Mouse (Mus musculus) G1E-ER4 (cell line): ENCODE measurements around the gene Scn3b. TPM values are rescaled to one million over a fixed set of nuclear protein-coding genes. Genes with fewer than 3 reads are reported as not detected.

Source experiments
- GATA1 ChIP-seq: IDR thresholded peaks from one replicate; pipeline ENCODE4 v1.8.0; 2012; ENCODE audit warnings: low read length, inconsistent platforms
- polyA plus RNA-seq: library from polyadenylated mRNA; stranded (reverse); fragments of >175 nt; gene quantifications from 2 replicates; pipeline ENCODE4 v1.2.3, GENCODE M21; 2012

Scn3b gene
- polyA plus RNA-seq, 1 experiment, result not detected

- TF ChIP-seq GATA1, result no peak
These were observed 27.2 kb downstream of the Scn3b start for GRCm38 (mm10) chr9:40296251-40296650.

GRCm38 (mm10) chr9:40297969-40298368, 29.0 kb downstream of the Scn3b start:
- TF ChIP-seq GATA1, result no peak

GRCm38 (mm10) chr9:40299323-40299722, 30.3 kb downstream of the Scn3b start:
- no peak for TF ChIP-seq GATA1

- no peak for TF ChIP-seq GATA1
These were observed 31.3 kb downstream of the Scn3b start for GRCm38 (mm10) chr9:40300018-40300989.

GRCm38 (mm10) chr9:40301475-40301874, 32.5 kb downstream of the Scn3b start:
- TF ChIP-seq GATA1, result no peak

- TF ChIP-seq GATA1, result no peak
These were observed 33.4 kb downstream of the Scn3b start for GRCm38 (mm10) chr9:40302375-40302774.

- no peak for TF ChIP-seq GATA1
These were observed 35.2 kb downstream of the Scn3b start for GRCm38 (mm10) chr9:40304243-40304642.

GRCm38 (mm10) chr9:40307311-40307710, 38.3 kb downstream of the Scn3b start:
- no peak for TF ChIP-seq GATA1

- TF ChIP-seq GATA1, result no peak
These were observed 40.9 kb downstream of the Scn3b start for GRCm38 (mm10) chr9:40309876-40310275.

GRCm38 (mm10) chr9:40311813-40312212, 42.8 kb downstream of the Scn3b start:
- no peak for TF ChIP-seq GATA1

- no peak for TF ChIP-seq GATA1
These were observed 48.0 kb downstream of the Scn3b start for GRCm38 (mm10) chr9:40316865-40317660.

- TF ChIP-seq GATA1, result no peak
These were observed 48.7 kb downstream of the Scn3b start for GRCm38 (mm10) chr9:40317735-40318134.

GRCm38 (mm10) chr9:40318771-40319170, 49.8 kb downstream of the Scn3b start:
- no peak for TF ChIP-seq GATA1

- no peak for TF ChIP-seq GATA1
These were observed 51.4 kb downstream of the Scn3b start for GRCm38 (mm10) chr9:40320405-40320804.

- TF ChIP-seq GATA1, result no peak
These were observed 52.1 kb downstream of the Scn3b start for GRCm38 (mm10) chr9:40320879-40321667.

GRCm38 (mm10) chr9:40321668-40322003, 52.6 kb downstream of the Scn3b start:
- TF ChIP-seq GATA1, result no peak
